Mouse (Mus musculus) limb, embryonic 13.5 days (tissue): ENCODE data around the gene Npepps. TPM values are rescaled to one million over a fixed set of nuclear protein-coding genes. Genes with fewer than 3 reads are reported as not detected.
A peak's percentile ranks its signal among the peaks of the same experiment; 100 is the strongest.

Experiments
- ATAC-seq: fragments of 200-750 bp; cut with Nextera tagmentation; 2 replicates; pipeline ENCODE4 v1.8.0; 2017; ENCODE audit warnings: low read depth, moderate number of reproducible peaks, moderate TSS enrichment; ENCODE audit not compliant: low FRiP score
- H3K27ac ChIP-seq: fragments of 300-500 bp; sonication (generic); 2 replicates; pipeline ENCODE4 v1.5.1; 2015; ENCODE audit warnings: inconsistent platforms, mild to moderate bottlenecking, moderate library complexity
- H3K27me3 ChIP-seq: fragments of 300-500 bp; sonication (generic); 2 replicates; pipeline ENCODE4 v1.6.1; 2015; ENCODE audit warnings: mild to moderate bottlenecking, inconsistent platforms
- H3K36me3 ChIP-seq: fragments of 300-500 bp; sonication (generic); 2 replicates; pipeline ENCODE4 v1.6.1; 2015; ENCODE audit warnings: inconsistent platforms, mild to moderate bottlenecking, moderate library complexity
- H3K4me1 ChIP-seq: fragments of 300-500 bp; sonication (generic); 2 replicates; pipeline ENCODE4 v1.6.1; 2015; ENCODE audit warnings: inconsistent platforms
- H3K4me2 ChIP-seq: fragments of 300-500 bp; sonication (generic); replicated peaks from 2 replicates; pipeline ENCODE4 v1.6.1; 2015; ENCODE audit warnings: inconsistent platforms, mild to moderate bottlenecking, moderate library complexity
- H3K4me3 ChIP-seq: fragments of 300-500 bp; sonication (generic); 2 replicates; pipeline ENCODE4 v1.5.1; 2015; ENCODE audit warnings: moderate library complexity, mild to moderate bottlenecking, inconsistent platforms
- H3K9ac ChIP-seq: fragments of 300-500 bp; sonication (generic); 2 replicates; pipeline ENCODE4 v1.6.1; 2015; ENCODE audit warnings: mild to moderate bottlenecking, inconsistent platforms
- H3K9me3 ChIP-seq: fragments of 300-500 bp; sonication (generic); 2 replicates; pipeline ENCODE4 v1.6.1; 2016; ENCODE audit warnings: inconsistent platforms
- WGBS: fragments of 180-500 bp; shearing (Covaris S2); methylation state at CpG from one replicate; pipeline ENCODE4 v1.1.7; 2015; 5-methylcytosine and 5-hydroxymethylcytosine counted together
- polyA plus RNA-seq: library from polyadenylated mRNA; unstranded; fragments of >200 nt; fragmentation: Nextera tagmentation; extraction: Ambion mirVana; gene quantifications from 2 replicates; pipeline ENCODE4 v1.2.1, GENCODE M21; 2015

Gene Npepps
- polyA plus RNA-seq, 1 experiment from 2014 or later, result 96.0 TPM

DNA sequence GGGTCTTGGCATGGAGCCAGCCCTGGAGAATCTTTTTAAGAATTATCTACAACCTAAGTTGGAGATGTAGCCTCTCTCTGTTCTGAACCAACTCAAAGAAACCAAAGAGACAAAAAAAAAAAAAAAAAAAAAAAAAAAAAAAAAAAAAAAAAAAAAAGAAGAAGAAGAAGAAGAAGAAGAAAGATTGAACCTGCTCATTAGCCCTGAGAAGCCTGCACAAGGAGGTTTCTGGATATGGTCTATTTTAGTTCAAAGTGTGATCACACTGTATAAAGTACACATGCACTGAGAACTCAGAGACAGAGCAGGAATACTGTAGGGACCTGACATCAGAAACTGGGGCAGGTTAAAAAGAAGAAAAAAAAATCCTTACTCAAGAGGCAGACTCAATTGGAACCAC is 7.2 kb upstream of the Npepps start:
- H3K4me1 ChIP-seq, result peaks cover 4% of the 10 kb centered on the region; the same call in 1 of the 2 replicates
- no peaks in the 10 kb centered on the region for H3K36me3 ChIP-seq
- H3K9ac ChIP-seq, result no peak overlapping the region
- no peaks in the 10 kb centered on the region for H3K9me3 ChIP-seq
- no peak overlapping the region for H3K4me3 ChIP-seq
- H3K27me3 ChIP-seq, result no peaks in the 10 kb centered on the region; the same call in 1 of the 2 replicates
- ATAC-seq, result no peak
- H3K27ac ChIP-seq, result no peak overlapping the region
- no peak overlapping the region for H3K4me2 ChIP-seq

- Histone ChIP-seq H3K4me2 (no peak overlapping the region), H3K4me3 (no peak overlapping the region), H3K9ac (no peak overlapping the region), H3K36me3 (no peaks in the 10 kb centered on the region), H3K27ac (no peak overlapping the region), H3K9me3 (no peaks in the 10 kb centered on the region), H3K4me1 (peaks cover 4% of the 10 kb centered on the region; the same call in 1 of the 2 replicates), H3K27me3 (no peaks in the 10 kb centered on the region; the same call in 1 of the 2 replicates)
- 41% methylated on average over 6 of the region's 6 CpGs for WGBS
- ATAC-seq, result no peak
Observed at GRCm38 (mm10) chr11:97286973-97287372, 6.5 kb upstream of the Npepps start.

DNA sequence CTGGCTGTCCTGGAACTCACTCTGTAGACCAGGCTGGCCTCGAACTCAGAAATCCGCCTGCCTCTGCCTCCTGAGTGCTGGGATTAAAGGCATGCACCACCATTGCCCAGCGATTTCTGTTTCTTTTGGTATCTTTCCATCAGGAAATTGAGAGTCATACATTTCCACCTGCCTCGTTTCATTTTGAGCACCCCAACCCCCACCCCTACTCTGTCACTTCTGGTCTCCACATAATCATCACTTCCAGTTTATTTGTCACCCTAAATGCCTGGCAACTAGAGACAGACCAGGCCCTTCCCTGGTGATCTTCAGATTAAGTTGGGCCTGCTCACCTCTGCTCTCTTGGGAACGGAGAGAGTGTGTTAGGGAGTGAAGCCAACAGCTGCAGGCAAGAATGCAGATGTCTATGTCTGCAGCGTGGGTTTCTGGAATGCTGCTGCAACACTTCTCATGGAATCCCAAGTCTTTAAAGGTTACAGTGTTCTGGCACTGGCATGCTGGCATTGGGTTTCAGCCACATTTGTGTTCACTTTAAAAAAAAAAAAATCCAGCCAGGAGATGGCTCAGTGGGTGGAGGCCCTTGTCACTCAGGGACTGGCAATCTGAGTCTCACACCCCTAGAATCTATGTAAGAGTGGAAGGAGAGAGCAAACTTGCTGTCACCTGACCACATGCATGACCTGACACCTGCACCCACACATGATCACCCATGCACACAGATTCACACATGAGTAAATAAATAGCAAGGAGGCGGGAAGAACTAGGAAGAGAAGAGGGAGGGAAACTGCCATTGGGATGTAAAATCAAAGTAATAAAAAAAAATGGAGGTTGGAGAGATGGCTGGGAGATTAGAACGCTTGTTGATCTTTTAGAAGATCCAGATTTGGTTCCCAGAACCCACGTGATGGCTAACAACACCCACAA is 5.7 kb upstream of the Npepps start:
- H3K4me2 ChIP-seq, result no peak overlapping the region
- H3K27me3 ChIP-seq, result no peaks in the 10 kb centered on the region; the same call in 1 of the 2 replicates
- ATAC-seq, result no peak
- H3K9ac ChIP-seq, result no peak overlapping the region
- no peak overlapping the region for H3K4me3 ChIP-seq
- H3K27ac ChIP-seq, result no peak overlapping the region
- no peaks in the 10 kb centered on the region for H3K36me3 ChIP-seq
- H3K4me1 ChIP-seq, result peaks cover 4% of the 10 kb centered on the region; the same call in 1 of the 2 replicates
- 66% methylated on average over 9 of the region's 9 CpGs for WGBS
- no peaks in the 10 kb centered on the region for H3K9me3 ChIP-seq

- no peak for ATAC-seq
Observed at GRCm38 (mm10) chr11:97284854-97285253, 4.4 kb upstream of the Npepps start.

DNA sequence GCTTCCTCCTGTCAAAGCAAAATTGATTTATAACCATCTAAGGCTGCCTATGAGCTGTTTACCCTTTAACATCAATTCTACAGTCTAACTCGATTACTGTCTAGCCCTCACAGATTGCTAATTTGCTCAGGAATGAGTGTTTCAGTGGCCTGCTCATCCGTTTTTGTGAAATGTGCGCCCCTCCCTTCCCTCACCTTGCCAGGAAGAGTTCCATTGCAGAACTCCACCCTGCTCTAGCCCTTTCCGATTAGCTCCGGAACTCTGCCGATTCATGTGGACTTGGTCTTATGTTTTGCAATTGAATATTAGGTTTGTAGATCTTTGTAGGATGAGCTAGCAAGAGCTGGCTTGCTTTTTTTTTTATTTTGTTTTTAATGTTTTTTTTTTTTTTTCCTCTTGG is 1.7 kb upstream of the Npepps start:
- H3K4me3 ChIP-seq, result no peak overlapping the region
- no peak overlapping the region for H3K27ac ChIP-seq
- H3K4me2 ChIP-seq, result no peak overlapping the region
- no peak overlapping the region for H3K9ac ChIP-seq
- no peaks in the 10 kb centered on the region for H3K9me3 ChIP-seq
- no peaks in the 10 kb centered on the region for H3K36me3 ChIP-seq
- no peak for ATAC-seq
- 85% methylated on average over 6 of the region's 6 CpGs for WGBS
- no peaks in the 10 kb centered on the region; the same call in 1 of the 2 replicates for H3K27me3 ChIP-seq
- peaks cover 21% of the 10 kb centered on the region for H3K4me1 ChIP-seq

More at GRCm38 (mm10) chr11:97284854-97285253, 4.4 kb upstream of the Npepps start:
- Histone ChIP-seq H3K4me1 (peaks cover 4% of the 10 kb centered on the region; the same call in 1 of the 2 replicates), H3K4me2 (no peak overlapping the region), H3K9ac (no peak overlapping the region), H3K4me3 (no peak overlapping the region), H3K36me3 (no peaks in the 10 kb centered on the region), H3K9me3 (no peaks in the 10 kb centered on the region), H3K27me3 (no peaks in the 10 kb centered on the region; the same call in 1 of the 2 replicates), H3K27ac (no peak overlapping the region)
- 76% methylated on average over 4 of the region's 4 CpGs for WGBS

DNA sequence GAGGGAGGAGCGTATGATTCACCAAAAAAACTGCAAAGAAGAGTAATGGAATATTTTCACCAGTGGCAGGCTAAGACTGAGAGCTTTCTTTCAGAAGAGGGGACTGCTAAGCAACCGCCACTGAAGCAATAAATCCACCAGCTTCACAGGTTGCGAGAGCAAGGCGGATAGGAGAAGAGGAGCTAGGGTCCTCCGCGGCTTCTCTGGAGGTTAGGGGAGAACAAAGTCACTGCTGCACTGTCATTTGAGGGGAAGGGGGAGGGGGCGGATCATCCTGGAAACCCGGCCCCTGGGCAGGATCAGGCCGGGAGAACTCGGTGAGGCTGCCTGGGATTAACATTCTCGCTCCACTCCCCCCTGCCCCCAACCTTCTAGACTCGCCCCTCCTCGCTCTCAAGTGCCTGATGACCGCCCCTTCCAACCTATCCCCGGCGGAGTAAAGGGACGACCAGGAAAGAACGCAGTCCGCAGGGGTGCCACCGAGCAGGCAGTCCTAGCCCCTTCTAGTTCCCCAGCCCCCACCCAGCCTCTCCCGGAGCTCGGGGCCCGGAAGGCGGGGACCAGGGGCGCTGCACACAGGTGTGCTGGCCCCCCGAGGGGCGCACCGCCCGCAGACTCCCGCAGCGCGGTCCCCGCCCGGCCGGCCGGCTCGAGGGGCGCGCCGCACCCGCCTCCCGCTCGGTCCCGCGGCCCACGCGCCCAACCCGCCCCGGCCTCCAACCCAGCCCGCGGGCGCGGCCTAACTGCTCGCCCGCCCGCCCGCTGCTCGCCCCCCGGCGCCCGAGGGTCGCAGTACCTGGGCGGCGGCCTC is 828 bp downstream of the Npepps start:
- H3K9me3 ChIP-seq, result peaks cover under 1% of the 10 kb centered on the region; the same call in 1 of the 2 replicates
- H3K4me3 ChIP-seq, result peak overlapping the region; percentile 96
- under 1% methylated on average over 49 of the region's 64 CpGs for WGBS
- peaks cover 20% of the 10 kb centered on the region for H3K4me1 ChIP-seq
- H3K4me2 ChIP-seq, result peak overlapping the region; percentile 85
- H3K27me3 ChIP-seq, result no peaks in the 10 kb centered on the region; the same call in 1 of the 2 replicates
- peak overlapping the region; percentile 98 for H3K9ac ChIP-seq
- 0 out of 2 replicates have a peak, but pooled peaks cover under 1% of the 10 kb centered on the region for H3K36me3 ChIP-seq
- peak; percentile 74 for ATAC-seq
- H3K27ac ChIP-seq, result peak overlapping the region; percentile 89

- peak overlapping the region; percentile 98 for H3K9ac ChIP-seq
- H3K4me1 ChIP-seq, result peaks cover 20% of the 10 kb centered on the region
- H3K27me3 ChIP-seq, result no peaks in the 10 kb centered on the region; the same call in 1 of the 2 replicates
- H3K9me3 ChIP-seq, result peaks cover 6% of the 10 kb centered on the region; the same call in 1 of the 2 replicates
- peak overlapping the region; percentile 96 for H3K4me3 ChIP-seq
- no peak for ATAC-seq
- WGBS, result 27% methylated on average over 11 of the region's 11 CpGs
- peak overlapping the region; percentile 89; the same call in 1 of the 2 replicates for H3K27ac ChIP-seq
- peaks cover 4% of the 10 kb centered on the region; the same call in 1 of the 2 replicates for H3K36me3 ChIP-seq
- H3K4me2 ChIP-seq, result peak overlapping the region; percentile 85
Observed at GRCm38 (mm10) chr11:97279040-97279404, 1.4 kb downstream of the Npepps start.

DNA sequence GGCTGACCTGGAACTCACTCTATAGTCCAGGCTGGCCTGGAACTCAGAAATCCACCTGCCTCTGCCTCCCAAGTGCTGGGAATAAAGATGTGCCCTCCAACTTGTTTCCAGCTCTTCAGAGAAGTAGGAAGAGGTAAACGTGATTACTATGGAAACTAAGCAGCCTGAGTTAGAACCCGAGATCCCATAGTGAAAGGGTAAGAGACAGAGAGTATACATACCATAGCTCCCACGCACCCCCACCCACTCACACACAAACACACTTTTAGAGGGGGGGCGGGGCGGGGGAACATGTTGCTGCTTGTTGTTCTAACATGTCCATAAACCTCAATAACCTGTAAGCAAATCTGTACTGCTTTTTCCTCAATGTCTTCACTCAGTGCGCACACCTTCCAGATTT is 2.0 kb downstream of the Npepps start:
- no peak for ATAC-seq
- 80% methylated on average over 6 of the region's 6 CpGs for WGBS
- Histone ChIP-seq H3K27me3 (no peaks in the 10 kb centered on the region; the same call in 1 of the 2 replicates), H3K4me3 (peak overlapping the region; percentile 96), H3K4me2 (peak overlapping the region; percentile 85), H3K4me1 (peaks cover 20% of the 10 kb centered on the region), H3K9ac (peak overlapping the region; percentile 98), H3K36me3 (peaks cover 4% of the 10 kb centered on the region; the same call in 1 of the 2 replicates), H3K9me3 (peaks cover 6% of the 10 kb centered on the region; the same call in 1 of the 2 replicates), H3K27ac (no peak overlapping the region)

GRCm38 (mm10) chr11:97277166-97277565 is 3.3 kb downstream of the Npepps start:
- peaks cover 4% of the 10 kb centered on the region; the same call in 1 of the 2 replicates for H3K36me3 ChIP-seq
- no peak overlapping the region for H3K9ac ChIP-seq
- H3K27ac ChIP-seq, result no peak overlapping the region
- 91% methylated on average over 5 of the region's 5 CpGs for WGBS
- H3K4me1 ChIP-seq, result peaks cover 20% of the 10 kb centered on the region
- H3K4me3 ChIP-seq, result no peak overlapping the region
- no peaks in the 10 kb centered on the region for H3K27me3 ChIP-seq
- H3K4me2 ChIP-seq, result no peak overlapping the region
- H3K9me3 ChIP-seq, result peaks cover 6% of the 10 kb centered on the region; the same call in 1 of the 2 replicates
- no peak for ATAC-seq

DNA sequence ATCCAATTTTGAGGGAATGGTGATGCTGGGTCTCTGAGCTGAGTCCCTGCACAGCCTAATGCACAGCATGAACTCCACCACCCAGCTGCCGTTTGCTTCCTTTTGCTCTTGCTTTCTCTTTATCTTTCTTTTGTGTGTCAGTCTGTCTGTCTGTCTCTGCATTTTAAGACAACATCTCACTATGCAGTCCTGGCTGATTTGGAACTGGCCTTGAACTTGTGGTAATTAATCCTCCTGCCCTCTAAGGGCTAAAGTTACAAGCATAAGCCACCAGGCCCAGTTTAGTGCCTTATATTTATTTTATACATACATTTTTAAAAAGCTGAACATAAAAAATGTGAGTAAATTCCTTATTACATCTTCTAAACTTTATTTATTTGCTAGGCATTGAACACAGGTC is 4.4 kb downstream of the Npepps start:
- no peak for ATAC-seq
- no peaks in the 10 kb centered on the region for H3K27me3 ChIP-seq
- H3K9me3 ChIP-seq, result peaks cover 6% of the 10 kb centered on the region; the same call in 1 of the 2 replicates
- H3K4me2 ChIP-seq, result no peak overlapping the region
- peaks cover 20% of the 10 kb centered on the region for H3K4me1 ChIP-seq
- H3K36me3 ChIP-seq, result peaks cover 4% of the 10 kb centered on the region; the same call in 1 of the 2 replicates
- WGBS, result 64% methylated on average over 1 of the region's 1 CpGs
- no peak overlapping the region for H3K9ac ChIP-seq
- H3K27ac ChIP-seq, result no peak overlapping the region
- H3K4me3 ChIP-seq, result no peak overlapping the region

- no peak overlapping the region for H3K4me3 ChIP-seq
- no peak for ATAC-seq
- H3K4me1 ChIP-seq, result peaks cover 20% of the 10 kb centered on the region
- no peak overlapping the region for H3K27ac ChIP-seq
- no peak overlapping the region for H3K9ac ChIP-seq
- peaks cover 4% of the 10 kb centered on the region; the same call in 1 of the 2 replicates for H3K36me3 ChIP-seq
- 91% methylated on average over 2 of the region's 2 CpGs for WGBS
- H3K4me2 ChIP-seq, result no peak overlapping the region
- peaks cover 6% of the 10 kb centered on the region; the same call in 1 of the 2 replicates for H3K9me3 ChIP-seq
- no peaks in the 10 kb centered on the region for H3K27me3 ChIP-seq
Observed at GRCm38 (mm10) chr11:97275349-97275748, 5.1 kb downstream of the Npepps start.
